Mouse (Mus musculus) MEL (cell line): ENCODE measurements around the gene Pknox2. TPM values are rescaled to one million over a fixed set of nuclear protein-coding genes. Genes with fewer than 3 reads are reported as not detected.

Source experiments
- DNase-seq: peaks from one replicate; pipeline ENCODE4 v3.0.0; 2011; ENCODE audit warnings: low read depth, low spot score
- H3K27ac ChIP-seq: 2 replicates; pipeline ENCODE4 v1.5.1; 2012; ENCODE audit warnings: low read depth, mild to moderate bottlenecking, control low read depth, low read length, moderate library complexity; ENCODE audit not compliant: control insufficient read depth
- H3K27me3 ChIP-seq, 2 experiments: fragments of 150-350 bp in 1 of 2; sonication (generic) in 1 of 2; 2 replicates each; pipeline ENCODE4 v1.6.1; 2012; ENCODE audit warnings: low read length in 2 of 2, mild to moderate bottlenecking in 2 of 2, improper control_type of control experiment in 1 of 2, moderate library complexity in 1 of 2; ENCODE audit not compliant: insufficient read depth in 2 of 2, control insufficient read depth in 1 of 2
- H3K36me3 ChIP-seq, 2 experiments: 2 replicates each; pipeline ENCODE4 v1.6.1; 2012 to 2014; ENCODE audit warnings: low read length in 2 of 2, improper control_type of control experiment in 1 of 2, inconsistent platforms in 1 of 2, mild to moderate bottlenecking in 1 of 2; ENCODE audit not compliant: insufficient read depth in 2 of 2, control insufficient read depth in 1 of 2
- H3K4me1 ChIP-seq, 2 experiments: fragments of 150-350 bp in 1 of 2; sonication (generic) in 1 of 2; 2 replicates each; pipeline ENCODE4 v1.6.1; 2012; ENCODE audit warnings: low read length in 2 of 2, improper control_type of control experiment in 1 of 2, mild to moderate bottlenecking in 1 of 2; ENCODE audit not compliant: insufficient read depth in 2 of 2, control insufficient read depth in 1 of 2
- H3K4me3 ChIP-seq, 2 experiments: fragments of 150-350 bp in 1 of 2; sonication (generic) in 1 of 2; 2 replicates each; pipeline ENCODE4 v1.5.1; 2012; ENCODE audit warnings: low read depth in 2 of 2, low read length in 2 of 2, mild to moderate bottlenecking in 2 of 2, moderate library complexity in 2 of 2, control low read depth in 1 of 2, improper control_type of control experiment in 1 of 2; ENCODE audit not compliant: control insufficient read depth in 1 of 2, insufficient read depth in 1 of 2
- H3K79me2 ChIP-seq: 2 replicates; pipeline ENCODE4 v1.6.1; 2012; ENCODE audit warnings: mild to moderate bottlenecking, low read length, moderate library complexity; ENCODE audit not compliant: control insufficient read depth, poor library complexity, insufficient read depth
- H3K9ac ChIP-seq: 2 replicates; pipeline ENCODE4 v1.6.1; 2012; ENCODE audit warnings: low read depth, mild to moderate bottlenecking, control low read depth, low read length, moderate library complexity; ENCODE audit not compliant: control insufficient read depth, poor library complexity, severe bottlenecking
- H3K9me3 ChIP-seq: fragments of 150-350 bp; sonication (generic); replicated peaks from 2 replicates; pipeline ENCODE4 v1.6.1; 2012; ENCODE audit warnings: mild to moderate bottlenecking, low read length, improper control_type of control experiment, moderate library complexity; ENCODE audit not compliant: insufficient read depth
- BHLHE40 ChIP-seq: IDR thresholded peaks from 2 replicates; pipeline ENCODE4 v1.6.1; 2012; ENCODE audit warnings: low read depth, mild to moderate bottlenecking, inconsistent platforms, low read length, improper control_type of control experiment, borderline replicate concordance
- CHD1 ChIP-seq: IDR thresholded peaks from 2 replicates; pipeline ENCODE4 v1.6.1; 2012; ENCODE audit warnings: low read depth, mild to moderate bottlenecking, inconsistent platforms, low read length, improper control_type of control experiment
- ELF1 ChIP-seq: IDR thresholded peaks from 2 replicates; pipeline ENCODE4 v1.6.1; 2014; ENCODE audit warnings: low read depth, mild to moderate bottlenecking, inconsistent platforms, low read length, improper control_type of control experiment, moderate library complexity
- EP300 ChIP-seq, 2 experiments: IDR thresholded peaks; 2 replicates each; pipeline ENCODE4 v1.6.1; 2011; ENCODE audit warnings: improper control_type of control experiment in 2 of 2, low read length in 2 of 2, low read depth in 1 of 2, mild to moderate bottlenecking in 1 of 2
- GABPA ChIP-seq: IDR thresholded peaks from 2 replicates; pipeline ENCODE4 v1.6.1; 2012; ENCODE audit warnings: low read depth, mild to moderate bottlenecking, inconsistent platforms, low read length, improper control_type of control experiment, moderate library complexity
- HCFC1 ChIP-seq: IDR thresholded peaks from 2 replicates; pipeline ENCODE4 v1.6.1; 2012; ENCODE audit warnings: low read depth, mild to moderate bottlenecking, inconsistent platforms, low read length, improper control_type of control experiment, moderate library complexity
- KAT2A ChIP-seq: conservative IDR thresholded peaks from 2 replicates; pipeline ENCODE4 v1.6.1; 2012; ENCODE audit warnings: low read depth, low read length, improper control_type of control experiment, inconsistent platforms
- MAX ChIP-seq: IDR thresholded peaks from 2 replicates; pipeline ENCODE4 v1.6.1; 2011; ENCODE audit warnings: low read length, improper control_type of control experiment
- MAZ ChIP-seq: IDR thresholded peaks from 2 replicates; pipeline ENCODE4 v1.6.1; 2012; ENCODE audit warnings: low read depth, mild to moderate bottlenecking, inconsistent platforms, low read length, improper control_type of control experiment
- MEF2A ChIP-seq: IDR thresholded peaks from 2 replicates; pipeline ENCODE4 v1.6.1; 2014; ENCODE audit warnings: low read depth, mild to moderate bottlenecking, inconsistent platforms, low read length, improper control_type of control experiment; ENCODE audit not compliant: poor library complexity, insufficient replicate concordance, severe bottlenecking; ENCODE audit errors: extremely low read depth
- MXI1 ChIP-seq: IDR thresholded peaks from 2 replicates; pipeline ENCODE4 v1.6.1; 2011; ENCODE audit warnings: mild to moderate bottlenecking, low read depth, low read length, improper control_type of control experiment
- NELFE ChIP-seq: IDR thresholded peaks from 2 replicates; pipeline ENCODE4 v1.6.1; 2011; ENCODE audit warnings: low read depth, low read length, improper control_type of control experiment
- POLR2A ChIP-seq, 2 experiments: IDR thresholded peaks; 2 replicates each; pipeline ENCODE4 v1.6.1; 2011 to 2012; ENCODE audit warnings: low read length in 2 of 2, mild to moderate bottlenecking in 2 of 2, control low read depth in 1 of 2, improper control_type of control experiment in 1 of 2, low read depth in 1 of 2, moderate library complexity in 1 of 2; ENCODE audit not compliant: control insufficient read depth in 1 of 2, insufficient read depth in 1 of 2, poor library complexity in 1 of 2
- POLR2AphosphoS2 ChIP-seq: IDR thresholded peaks from 2 replicates; pipeline ENCODE4 v1.6.1; 2011; ENCODE audit warnings: low read length, improper control_type of control experiment
- POLR2AphosphoS5 ChIP-seq: IDR thresholded peaks from 2 replicates; pipeline ENCODE4 v1.6.1; 2012; ENCODE audit warnings: low read depth, borderline replicate concordance, mild to moderate bottlenecking, inconsistent platforms, low read length, moderate library complexity, mixed read lengths
- SIN3A ChIP-seq: IDR thresholded peaks from 2 replicates; pipeline ENCODE4 v1.6.1; 2012; ENCODE audit warnings: low read length, improper control_type of control experiment, inconsistent platforms
- TAL1 ChIP-seq: IDR thresholded peaks from 2 replicates; pipeline ENCODE4 v1.6.1; 2012; ENCODE audit warnings: mild to moderate bottlenecking, inconsistent platforms, low read length, moderate library complexity, mixed read lengths
- USF1 ChIP-seq: IDR thresholded peaks from 2 replicates; pipeline ENCODE4 v1.6.1; 2014; ENCODE audit warnings: low read depth, mild to moderate bottlenecking, inconsistent platforms, low read length, improper control_type of control experiment, moderate library complexity
- USF2 ChIP-seq, 2 experiments: IDR thresholded peaks; 2 replicates each; pipeline ENCODE4 v1.6.1; 2011 to 2012; ENCODE audit warnings: improper control_type of control experiment in 2 of 2, low read length in 2 of 2, borderline replicate concordance in 1 of 2, inconsistent platforms in 1 of 2, low read depth in 1 of 2, mild to moderate bottlenecking in 1 of 2; ENCODE audit not compliant: insufficient read depth in 1 of 2
- ZC3H11A ChIP-seq: IDR thresholded peaks from 2 replicates; pipeline ENCODE4 v1.6.1; 2012; ENCODE audit warnings: low read depth, mild to moderate bottlenecking, inconsistent platforms, low read length, improper control_type of control experiment
- ZKSCAN1 ChIP-seq: IDR thresholded peaks from 2 replicates; pipeline ENCODE4 v1.6.1; 2012; ENCODE audit warnings: low read depth, mild to moderate bottlenecking, inconsistent platforms, low read length, improper control_type of control experiment, moderate library complexity
- ZMIZ1 ChIP-seq: IDR thresholded peaks from 2 replicates; pipeline ENCODE4 v1.6.1; 2012; ENCODE audit warnings: low read depth, mild to moderate bottlenecking, inconsistent platforms, low read length, improper control_type of control experiment, moderate library complexity
- ZNF384 ChIP-seq: IDR thresholded peaks from 2 replicates; pipeline ENCODE4 v1.6.1; 2012; ENCODE audit warnings: low read depth, mild to moderate bottlenecking, inconsistent platforms, low read length, improper control_type of control experiment
- polyA plus RNA-seq, 2 experiments: library from polyadenylated mRNA; stranded (reverse) in 1 of 2; unstranded in 1 of 2; fragments of >175 nt in 1 of 2; fragments of >200 nt in 1 of 2; gene quantifications; 2 replicates each; pipeline versions ENCODE4 v1.2.1 to v1.2.4; 2012; ENCODE audit warnings: low replicate concordance in 2 of 2, low read depth in 1 of 2; ENCODE audit not compliant: insufficient read length in 2 of 2, insufficient read depth in 1 of 2, missing spikeins in 1 of 2
- total RNA-seq: library from RNA; depleted of rRNA; stranded (reverse); fragments of 300-350 nt; gene quantifications from 2 replicates; pipeline ENCODE4 v1.2.3, GENCODE M21; 2012

Pknox2 gene
- total and polyA plus RNA-seq, 3 experiments = not detected

- no peak for DNase-seq
- Histone ChIP-seq H3K36me3 (no peaks in the 10 kb centered on the region), H3K9me3 (no peaks in the 10 kb centered on the region), H3K4me3 (no peak overlapping the region), H3K79me2 (no peaks in the 10 kb centered on the region), H3K27ac (no peak overlapping the region), H3K4me1 (no peaks in the 10 kb centered on the region), H3K9ac (no peak overlapping the region), H3K27me3 (peaks cover 0 to 6% of the 10 kb centered on the region in 2 experiments)
- TF ChIP-seq TAL1 = no peak
- no peak for TF ChIP-seq SIN3A
- TF ChIP-seq USF1 = no peak
- no peak for TF ChIP-seq HCFC1
- TF ChIP-seq EP300 (IDR thresholded peaks at IDR 0.05; ENCODE audit: low read depth in 1 of 2, low read length in 2 of 2) = no peak
- no peak for TF ChIP-seq ZKSCAN1
- TF ChIP-seq MEF2A = no peak
- TF ChIP-seq BHLHE40 = no peak
- no peak for TF ChIP-seq MAX
- no peak for TF ChIP-seq MXI1
- TF ChIP-seq CHD1 = no peak
- no peak for TF ChIP-seq POLR2AphosphoS5
- TF ChIP-seq USF2 (IDR thresholded peaks at IDR 0.05; ENCODE audit: borderline replicate concordance in 1 of 2, insufficient read depth in 1 of 2, low read depth in 1 of 2, low read length in 2 of 2) = no peak
- no peak for TF ChIP-seq ZMIZ1
- TF ChIP-seq POLR2AphosphoS2 = no peak
- no peak for TF ChIP-seq KAT2A
- TF ChIP-seq MAZ = no peak
- TF ChIP-seq ZNF384 = no peak
- TF ChIP-seq NELFE = no peak
Observed at GRCm38 (mm10) chr9:37123384-37123783, 23.8 kb downstream of the Pknox2 start.

DNA sequence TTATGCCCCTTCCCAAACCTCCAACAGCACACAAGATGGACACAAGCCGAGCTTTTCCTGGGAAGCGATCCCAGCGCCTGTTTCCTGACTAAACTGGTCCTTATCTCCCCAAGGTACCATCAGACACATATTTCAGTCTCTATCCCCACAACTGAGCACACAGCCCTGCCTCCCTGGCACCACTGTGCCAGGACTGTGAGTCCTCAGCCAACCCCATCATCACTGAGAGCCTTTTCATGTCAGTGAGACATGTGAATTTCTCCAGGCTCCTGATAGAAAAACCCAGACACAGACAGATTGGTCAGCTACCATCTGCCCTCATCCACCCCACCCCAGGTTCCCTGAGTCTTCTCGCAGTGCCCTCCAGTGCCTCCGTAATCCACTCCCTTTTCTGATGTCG lies 24.2 kb downstream of the Pknox2 start:
- H3K9me3 ChIP-seq = no peaks in the 10 kb centered on the region
- peaks cover 0 to 6% of the 10 kb centered on the region in 2 experiments for H3K27me3 ChIP-seq
- H3K4me1 ChIP-seq = no peaks in the 10 kb centered on the region
- no peak overlapping the region for H3K27ac ChIP-seq
- H3K4me3 ChIP-seq = no peak overlapping the region
- no peaks in the 10 kb centered on the region for H3K79me2 ChIP-seq
- no peak overlapping the region for H3K9ac ChIP-seq
- no peak for DNase-seq
- H3K36me3 ChIP-seq = no peaks in the 10 kb centered on the region
- TF ChIP-seq ZNF384 (no peak), GABPA (no peak), ZC3H11A (no peak), ELF1 (no peak), POLR2A (IDR thresholded peaks at IDR 0.05; ENCODE audit: control insufficient read depth in 1 of 2, insufficient read depth in 1 of 2, low read depth in 1 of 2, low read length in 2 of 2, poor library complexity in 1 of 2) (no peak)
